Mouse (Mus musculus) urinary bladder, adult 18-20 months (tissue): ENCODE measurements at regions not wholly inside any gene's neighbourhood (a gene's known extent, or its start where the extent isn't known, plus 50 kb on each side); places are given as distances from the start of the nearest gene placed in this dataset.
"Not testable (repeated sequence)": the region's sequence is repeated elsewhere in the genome, so short reads cannot be mapped to it uniquely, and the experiment has no call there.

ENCODE experiments used
- DNase-seq, 2 experiments: peaks; one replicate each; pipeline ENCODE4 v3.0.0; 2022; ENCODE audit warnings: low spot score in 2 of 2, mixed read lengths in 2 of 2

DNA sequence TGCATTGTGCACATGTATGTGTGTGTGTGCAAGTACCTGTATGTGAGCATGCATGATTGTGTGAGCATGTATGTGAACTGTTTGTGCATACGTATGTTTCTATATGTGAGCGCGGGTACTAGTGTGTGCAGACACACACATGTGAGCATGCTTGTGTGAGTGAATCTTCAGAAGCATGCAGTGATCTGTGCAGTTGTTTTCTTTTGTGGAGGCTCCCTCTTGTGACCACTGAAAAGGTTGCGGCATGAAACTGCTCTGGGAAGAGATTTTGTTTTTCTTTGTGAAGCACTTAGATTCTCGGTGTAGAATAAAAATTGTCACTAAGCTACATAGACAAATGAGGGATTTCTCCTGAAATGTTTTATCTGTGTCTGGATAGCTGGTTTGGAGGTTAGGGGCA, 189.2 kb upstream of the Rapgef5 start:
- DNase-seq: not testable (repeated sequence)

DNA sequence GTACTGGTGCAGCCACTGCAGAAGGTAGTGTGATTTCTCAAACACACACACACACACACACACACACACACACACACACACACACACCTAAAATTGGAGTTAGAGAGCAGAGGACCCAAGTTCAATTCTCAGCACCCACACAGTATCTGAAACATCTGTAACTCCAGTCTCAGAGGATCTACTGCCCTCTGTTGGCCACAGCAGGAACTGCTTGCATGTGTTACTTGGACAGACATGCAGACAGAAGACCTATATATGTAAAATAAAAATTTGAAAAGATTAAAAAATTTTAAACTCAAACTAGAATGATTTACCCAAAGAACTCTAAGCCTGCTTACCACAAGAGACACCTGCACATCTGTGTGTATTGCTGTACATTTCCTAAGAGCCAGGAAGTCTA, 185.9 kb upstream of the Rapgef5 start:
- DNase-seq: no peak

DNA sequence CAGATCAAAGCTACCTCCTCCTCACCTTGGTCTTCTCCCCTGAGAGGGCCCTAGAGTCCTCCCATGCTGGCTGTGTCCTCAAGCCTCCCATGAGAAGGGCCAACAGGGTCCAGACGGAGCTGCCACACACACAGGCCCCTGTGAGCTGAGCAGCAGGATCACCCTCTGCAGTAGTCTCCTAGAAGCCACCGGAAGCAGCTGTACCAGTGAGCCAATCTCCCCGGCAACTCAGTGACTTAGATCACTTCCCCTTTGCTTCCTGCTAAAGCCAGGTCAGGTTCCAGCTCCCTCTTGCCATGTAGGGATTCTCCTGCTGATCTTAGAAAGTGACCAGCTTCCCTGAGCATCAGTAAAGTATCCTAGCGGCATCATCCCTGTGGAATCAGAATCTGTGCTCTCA, 179.4 kb upstream of the Rapgef5 start:
- DNase-seq: no peak

DNA sequence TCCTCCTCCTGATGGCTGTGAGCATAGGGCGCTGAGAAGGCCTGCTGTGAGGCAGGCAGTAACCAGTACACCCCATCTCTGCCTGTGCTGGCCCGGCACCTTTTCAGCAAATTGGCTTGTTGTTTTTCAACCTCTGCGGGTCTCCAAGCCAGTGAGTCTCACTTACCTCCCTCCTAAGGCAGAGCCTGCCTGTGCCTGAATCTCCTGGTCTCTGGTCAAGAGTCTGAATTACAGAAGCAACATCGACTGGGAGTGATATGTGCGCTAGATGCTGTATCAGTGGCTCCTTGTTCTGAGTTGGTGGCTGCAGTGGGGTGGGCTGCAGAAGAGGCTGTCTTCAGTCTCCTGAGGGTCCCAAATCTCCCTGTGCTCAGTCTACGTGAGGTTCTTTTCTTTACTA, 174.0 kb upstream of the Rapgef5 start:
- DNase-seq: no peak

GRCm38 (mm10) chr12:117343121-117343520, 173.2 kb upstream of the Rapgef5 start:
- no peak for DNase-seq

GRCm38 (mm10) chr12:117343605-117344004, 172.7 kb upstream of the Rapgef5 start:
- DNase-seq: not testable (repeated sequence)

DNA sequence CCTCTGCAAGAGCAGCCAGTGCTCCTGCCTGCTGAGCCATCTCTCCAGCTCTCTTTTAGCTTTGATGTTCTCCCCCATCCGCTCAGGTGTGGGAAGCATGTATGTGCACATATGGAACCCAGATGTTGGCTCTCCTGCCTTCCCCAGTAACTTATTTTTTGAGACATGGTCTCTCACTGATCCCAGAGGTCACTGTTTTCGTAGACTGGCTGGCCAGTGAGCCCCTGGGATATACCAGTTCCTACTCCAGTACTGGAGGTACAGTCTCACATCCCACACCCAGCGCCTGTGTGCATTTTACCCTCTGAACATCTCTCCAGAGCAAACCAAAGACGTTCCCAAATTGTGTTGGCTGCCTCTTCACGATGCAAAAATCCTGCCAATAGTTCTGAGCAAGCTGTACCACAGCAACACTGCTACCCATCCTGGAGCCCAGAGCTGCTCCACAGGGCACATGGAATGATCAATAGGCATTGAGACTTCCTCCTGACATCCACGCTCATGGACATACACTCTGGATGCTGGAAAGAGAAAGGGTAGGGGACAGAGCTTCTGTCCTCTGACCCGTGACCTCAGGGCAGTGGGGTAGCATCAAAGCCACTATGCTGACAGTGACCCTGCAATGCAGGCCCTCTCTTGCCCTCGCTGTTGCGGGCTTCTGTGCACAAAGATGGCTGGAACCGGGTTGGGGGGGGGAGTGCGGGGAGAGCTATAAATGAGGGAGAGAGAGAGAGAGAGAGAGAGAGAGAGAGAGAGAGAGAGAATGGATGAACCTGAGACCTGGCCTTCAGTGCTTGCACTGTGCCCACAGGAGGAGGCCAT, 171.8 kb upstream of the Rapgef5 start:
- DNase-seq: no peak

GRCm38 (mm10) chr12:117345088-117345977, 170.9 kb upstream of the Rapgef5 start:
- no peak for DNase-seq

- DNase-seq: no peak
Observed at GRCm38 (mm10) chr12:117346091-117346490, 170.2 kb upstream of the Rapgef5 start.

DNA sequence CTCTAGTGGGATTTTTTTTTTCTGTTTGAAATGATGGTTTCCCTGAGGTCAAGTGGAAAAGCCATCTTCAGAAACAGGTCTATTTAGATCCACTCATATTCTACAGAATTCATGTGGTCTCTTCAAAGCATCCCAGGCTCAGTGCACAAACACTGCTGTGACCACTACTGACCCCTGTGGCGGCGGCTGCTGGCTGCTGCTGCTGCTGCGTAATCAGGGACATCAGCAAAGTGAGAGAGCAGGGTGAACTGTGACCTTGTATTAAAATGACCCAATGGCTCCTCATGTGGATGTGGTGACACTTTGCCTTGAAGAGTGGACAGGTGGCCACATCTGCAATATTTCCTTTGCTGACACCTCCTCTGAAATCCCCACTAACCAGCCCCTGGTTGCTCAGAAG, 169.1 kb upstream of the Rapgef5 start:
- DNase-seq: no peak

- no peak for DNase-seq
Observed at GRCm38 (mm10) chr12:117348516-117348915, 167.8 kb upstream of the Rapgef5 start.

DNA sequence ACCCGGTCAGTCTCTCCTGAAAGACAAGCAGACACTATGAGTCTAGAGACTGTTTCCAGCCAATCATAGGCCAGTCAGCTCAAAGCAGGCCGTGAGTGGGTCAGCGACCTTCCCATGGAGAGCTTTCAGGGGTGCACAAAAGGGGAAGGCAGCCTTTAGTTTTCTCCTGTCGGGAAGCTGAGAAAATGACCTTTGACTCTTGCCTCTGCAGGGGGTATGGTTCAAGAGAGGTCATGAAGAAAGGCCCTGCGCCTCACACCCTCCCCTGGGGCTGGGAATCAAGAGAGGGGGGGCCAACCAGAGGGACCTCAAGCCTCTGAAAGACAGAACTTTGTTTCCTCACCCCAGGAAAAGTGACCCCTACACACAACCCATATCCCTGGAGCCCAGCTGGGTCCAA, 164.4 kb upstream of the Rapgef5 start:
- DNase-seq: no peak

- DNase-seq: no peak
Observed at GRCm38 (mm10) chr12:117352511-117352910, 163.8 kb upstream of the Rapgef5 start.

- no peak for DNase-seq
Observed at GRCm38 (mm10) chr12:117352938-117353337, 163.3 kb upstream of the Rapgef5 start.

DNA sequence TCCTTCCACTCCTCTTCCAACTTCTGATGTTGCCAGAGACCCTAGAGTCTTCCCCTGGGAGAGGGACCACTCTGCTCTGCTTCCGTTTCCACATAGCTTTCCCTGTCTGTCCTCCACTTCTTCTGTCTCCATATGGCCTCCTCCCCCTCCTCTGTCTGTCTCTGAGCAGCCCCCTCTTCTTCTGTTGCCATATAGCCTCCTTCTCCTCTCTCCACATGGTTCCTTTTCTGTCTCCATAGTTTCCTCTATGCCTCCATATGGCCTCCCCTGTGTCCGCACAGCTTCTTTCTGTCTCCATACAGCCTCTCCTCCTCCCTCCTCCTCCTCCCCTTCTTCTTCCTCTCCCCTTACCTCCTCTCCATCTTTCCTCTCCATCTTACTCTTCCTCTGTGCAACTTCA, 158.5 kb upstream of the Rapgef5 start:
- DNase-seq: no peak

DNA sequence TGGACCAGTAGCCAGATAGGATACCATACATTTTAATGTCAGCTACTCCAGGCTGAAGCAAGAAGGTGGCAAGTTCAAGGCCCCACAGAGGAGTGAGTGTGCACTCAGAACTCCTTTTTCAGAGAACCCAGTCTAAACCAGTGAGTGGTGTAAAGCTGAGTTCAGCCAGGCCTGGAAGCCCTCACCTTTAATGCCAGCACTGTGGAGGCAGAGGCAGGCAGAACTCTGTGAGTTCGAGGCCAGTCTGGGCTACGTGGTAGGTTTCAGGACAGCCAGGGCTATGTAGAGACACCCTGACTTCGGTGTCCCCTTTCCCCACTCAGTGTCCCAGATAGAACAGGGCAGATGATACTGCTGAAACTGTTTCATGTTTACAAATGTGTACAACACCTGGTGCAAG, 157.4 kb upstream of the Rapgef5 start:
- no peak for DNase-seq

DNA sequence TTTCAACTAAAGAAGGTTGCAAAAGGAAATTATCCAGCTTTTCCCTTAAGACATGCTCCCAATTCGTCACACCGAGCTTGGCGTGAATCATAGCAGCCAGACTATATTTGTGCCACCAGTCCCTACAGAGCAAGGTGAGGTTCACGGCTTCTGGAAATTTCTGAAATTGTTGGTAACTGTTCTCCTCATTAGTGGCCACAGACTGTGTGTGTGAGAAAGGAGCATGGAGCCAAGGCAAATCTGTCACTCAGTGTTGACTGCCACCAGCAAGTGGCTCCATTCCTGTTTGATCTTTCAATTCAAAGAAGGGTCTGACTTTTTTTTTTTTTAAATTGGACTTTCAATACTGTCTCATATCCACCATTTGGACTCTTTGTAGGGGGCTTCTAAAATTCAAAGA, 156.1 kb upstream of the Rapgef5 start:
- no peak for DNase-seq

GRCm38 (mm10) chr12:117361826-117362225, 154.5 kb upstream of the Rapgef5 start:
- no peak for DNase-seq

DNA sequence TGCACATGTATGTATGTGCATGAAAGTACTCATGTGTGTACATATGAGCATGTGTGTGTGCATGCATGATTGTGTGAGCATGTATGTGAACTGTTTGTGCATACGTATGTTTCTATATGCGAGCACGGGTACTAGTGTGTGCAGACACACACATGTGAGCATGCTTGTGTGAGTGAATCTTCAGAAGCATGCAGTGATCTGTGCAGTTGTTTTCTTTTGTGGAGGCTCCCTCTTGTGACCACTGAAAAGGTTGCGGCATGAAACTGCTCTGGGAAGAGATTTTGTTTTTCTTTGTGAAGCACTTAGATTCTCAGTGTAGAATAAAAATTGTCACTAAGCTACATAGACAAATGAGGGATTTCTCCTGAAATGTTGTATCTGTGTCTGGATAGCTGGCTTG, 152.8 kb upstream of the Rapgef5 start:
- not testable (repeated sequence) for DNase-seq

- no peak for DNase-seq
Observed at GRCm38 (mm10) chr12:117365181-117365580, 151.1 kb upstream of the Rapgef5 start.

DNA sequence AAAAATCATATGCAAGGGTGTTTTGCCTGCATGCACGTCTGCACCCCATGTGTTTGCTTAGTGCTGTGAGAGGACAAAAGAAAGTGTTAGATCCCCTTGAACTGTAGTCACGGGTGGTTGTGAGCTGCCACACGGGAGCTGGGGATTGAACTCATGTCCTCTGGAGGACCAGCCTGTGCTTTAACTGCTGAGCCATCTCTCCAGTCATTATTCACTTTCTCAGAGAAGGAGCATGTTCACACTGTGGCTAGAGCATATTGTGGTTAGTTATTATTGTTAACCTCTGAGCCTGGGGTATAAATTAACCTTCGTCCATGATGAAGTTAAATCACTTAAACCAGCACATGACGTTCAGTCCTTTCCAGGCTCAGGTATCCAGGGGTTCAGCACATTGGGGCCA, 150.4 kb upstream of the Rapgef5 start:
- DNase-seq: no peak

GRCm38 (mm10) chr12:117378297-117378887, 137.9 kb upstream of the Rapgef5 start:
- no peak for DNase-seq
